Mouse (Mus musculus) ES-E14 (cell line): Measurements from ENCODE around the gene 5730596B20Rik. TPM values are rescaled to one million over a fixed set of nuclear protein-coding genes. Genes with fewer than 3 reads are reported as not detected.

Source experiments
- DNase-seq: peaks from one replicate; pipeline ENCODE4 v3.0.0-alpha.2; 2013; ENCODE audit warnings: low read depth, low spot score
- H3K27ac ChIP-seq: 2 replicates; pipeline ENCODE4 v1.5.1; 2012; ENCODE audit warnings: low read depth, mild to moderate bottlenecking, low read length, moderate library complexity, mixed read lengths; ENCODE audit not compliant: poor library complexity, insufficient read depth, severe bottlenecking
- H3K36me3 ChIP-seq: 2 replicates; pipeline ENCODE4 v1.6.1; 2012; ENCODE audit warnings: mild to moderate bottlenecking, low read length, moderate library complexity, mixed read lengths; ENCODE audit not compliant: control insufficient read depth, poor library complexity, insufficient read depth, severe bottlenecking
- H3K4me1 ChIP-seq, 2 experiments: fragments of 150-350 bp in 1 of 2; sonication (generic) in 1 of 2; 2 replicates each; pipeline ENCODE4 v1.6.1; 2012; ENCODE audit warnings: low read length in 2 of 2, mild to moderate bottlenecking in 1 of 2, mixed read lengths in 1 of 2; ENCODE audit not compliant: control insufficient read depth in 2 of 2, insufficient read depth in 2 of 2, poor library complexity in 1 of 2
- H3K4me3 ChIP-seq, 2 experiments: fragments of 150-350 bp in 1 of 2; sonication (generic) in 1 of 2; 2 replicates each; pipeline ENCODE4 v1.5.1; 2012; ENCODE audit warnings: low read length in 2 of 2, low read depth in 1 of 2, mild to moderate bottlenecking in 1 of 2, mixed read lengths in 1 of 2; ENCODE audit not compliant: insufficient read depth in 1 of 2, poor library complexity in 1 of 2, severe bottlenecking in 1 of 2
- H3K9ac ChIP-seq: 2 replicates; pipeline ENCODE4 v1.6.1; 2012; ENCODE audit warnings: low read depth, mild to moderate bottlenecking, low read length, mixed read lengths; ENCODE audit not compliant: poor library complexity, insufficient read depth, severe bottlenecking
- H3K9me3 ChIP-seq: fragments of 150-350 bp; sonication (generic); 2 replicates; pipeline ENCODE4 v1.6.1; 2012; ENCODE audit warnings: low read depth, mild to moderate bottlenecking, low read length; ENCODE audit not compliant: control insufficient read depth, insufficient read depth
- CHD2 ChIP-seq: IDR thresholded peaks from 2 replicates; pipeline ENCODE4 v1.6.1; 2014; ENCODE audit warnings: mild to moderate bottlenecking, low read depth, low read length, inconsistent platforms
- HCFC1 ChIP-seq: IDR thresholded peaks from 2 replicates; pipeline ENCODE4 v1.6.1; 2012; ENCODE audit warnings: low read length, inconsistent platforms, borderline replicate concordance; ENCODE audit not compliant: insufficient read depth
- MAFK ChIP-seq: IDR thresholded peaks from 2 replicates; pipeline ENCODE4 v1.6.1; 2014; ENCODE audit warnings: mild to moderate bottlenecking, low read depth, low read length, inconsistent platforms; ENCODE audit not compliant: insufficient read depth
- ZC3H11A ChIP-seq: IDR thresholded peaks from 2 replicates; pipeline ENCODE4 v1.6.1; 2012; ENCODE audit warnings: low read depth, mild to moderate bottlenecking, inconsistent platforms, low read length, borderline replicate concordance
- ZNF384 ChIP-seq: IDR thresholded peaks from 2 replicates; pipeline ENCODE4 v1.6.1; 2012; ENCODE audit warnings: low read depth, low read length, inconsistent platforms
- in situ Hi-C, 2 experiments: fragments of 600-800 bp; cut with MboI; formaldehyde crosslinking; loops; one replicate each; pipeline ENCODE4 v1.15.1; 2025; ENCODE audit warnings: low sequenced_read_pairs in 2 of 2, inconsistent platforms in 1 of 2; ENCODE audit not compliant: unreplicated experiment in 2 of 2
- total RNA-seq: library from RNA; depleted of rRNA; stranded (reverse); fragments of 300-350 nt; gene quantifications from 2 replicates; pipeline ENCODE4 v1.2.3, GENCODE M21; 2012; rRNA removed

5730596B20Rik gene
- total RNA-seq, 1 experiment, result 0.18 TPM

DNA sequence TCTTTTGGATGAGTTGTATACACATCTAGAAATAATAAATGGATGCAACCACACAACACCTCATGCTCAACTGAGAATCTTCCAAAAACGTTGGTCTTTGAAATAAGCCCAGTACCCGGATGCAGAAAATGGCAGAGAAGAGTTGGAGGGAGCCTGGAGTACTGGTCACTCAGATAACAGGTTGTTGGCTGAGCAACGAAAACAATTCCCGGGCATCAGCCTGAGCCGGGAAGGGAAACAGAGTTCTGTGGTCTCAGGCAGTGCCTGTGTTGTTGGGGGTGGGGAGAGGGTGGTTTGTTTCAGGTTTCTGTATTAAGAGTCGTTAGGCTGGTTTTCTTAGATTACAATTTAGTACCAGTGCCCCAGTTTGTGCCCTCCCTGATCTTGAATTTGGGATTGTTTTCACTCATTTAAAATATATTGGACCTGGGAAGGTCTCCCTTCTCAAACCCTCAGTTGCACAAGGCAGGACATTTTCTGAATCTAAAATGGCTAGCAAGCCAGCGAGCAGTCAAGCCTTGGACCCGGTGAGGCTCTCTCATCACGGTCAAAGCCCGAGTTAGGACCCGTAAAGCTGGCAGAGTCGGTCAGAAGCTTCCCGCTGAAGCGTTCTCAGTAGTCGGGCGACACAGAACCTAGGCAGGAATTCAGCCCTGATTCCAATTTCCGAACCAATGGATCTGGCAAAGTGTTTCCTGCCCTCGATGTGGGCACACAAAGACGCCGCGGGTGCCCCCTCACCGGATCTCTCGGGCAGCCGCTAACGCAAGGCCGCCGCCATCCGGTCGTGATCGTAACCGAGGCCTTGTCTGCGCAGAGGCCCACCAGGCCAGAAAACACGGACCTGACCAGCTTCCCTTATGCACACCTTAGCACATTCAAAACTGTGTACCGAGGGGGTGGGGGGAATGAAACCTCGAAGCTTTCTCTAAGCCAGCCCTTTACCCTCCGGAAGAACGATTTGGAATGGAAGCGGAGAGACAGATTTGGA is 51.5 kb downstream of the 5730596B20Rik start:
- no peaks in the 10 kb centered on the region for H3K36me3 ChIP-seq
- DNase-seq, result no peak

GRCm38 (mm10) chr6:52229558-52230416 is 52.5 kb downstream of the 5730596B20Rik start:
- Histone ChIP-seq H3K9me3 (no peaks in the 10 kb centered on the region), H3K4me1 (peaks cover 0 to 5% of the 10 kb centered on the region in 2 experiments; a peak in 1 of 4 replicates), H3K36me3 (no peaks in the 10 kb centered on the region), H3K4me3 (peak overlapping the region in 1 of 2 experiments; percentile 11; a peak in 1 of 4 replicates), H3K9ac (no peak overlapping the region), H3K27ac (no peak overlapping the region)
- no peak for DNase-seq
- in situ Hi-C loops, result loop anchor here (10.0 kb wide), 3 partner anchors 65 to 1055 kb away; partner anchors contain the start of gene Hoxa2 (in 2 of the 2)
- TF ChIP-seq HCFC1 (no peak), MAFK (no peak), CHD2 (no peak), ZC3H11A (no peak), ZNF384 (no peak)

More for the DNA sequence above, 51.5 kb downstream of the 5730596B20Rik start:
- no peak for TF ChIP-seq ZC3H11A
- no peak for TF ChIP-seq HCFC1
- TF ChIP-seq MAFK, result no peak
- TF ChIP-seq ZNF384, result no peak
- no peak for TF ChIP-seq CHD2
- Histone ChIP-seq H3K4me3 (no peak overlapping the region), H3K4me1 (peaks cover 0 to 5% of the 10 kb centered on the region in 2 experiments; a peak in 1 of 4 replicates), H3K9me3 (no peaks in the 10 kb centered on the region), H3K9ac (no peak overlapping the region), H3K27ac (no peak overlapping the region)
- in situ Hi-C loops, result loop anchor here (10.0 kb wide), 3 partner anchors 64 to 1054 kb away; partner anchors contain the start of gene Hoxa2 (in 2 of the 2)

Other genes starting within 250 kb of the 5730596B20Rik start
- gene Skap2, start 164.9 kb upstream of the 5730596B20Rik start, total RNA-seq, result 19.6 and 25.1 TPM in 2 replicates
- gene Hoxa1, start 19.2 kb upstream of the 5730596B20Rik start, total RNA-seq, result 1.1 and 3.5 TPM in 2 replicates
- gene Hoxa2, start 12.7 kb upstream of the 5730596B20Rik start, total RNA-seq, result 0.27 TPM in 1 of 2 replicates, not detected in the other
- 0.13 TPM in 1 of 2 replicates, not detected in the other for gene Hoxa4, start 14.3 kb downstream of the 5730596B20Rik start, total RNA-seq
- gene Hoxa5, start 27.1 kb downstream of the 5730596B20Rik start, total RNA-seq, result 0.49 TPM in 1 of 2 replicates, not detected in the other
- not detected in 2 replicates for gene Hoxa6, start 31.2 kb downstream of the 5730596B20Rik start, total RNA-seq
- gene Hoxa3, start 35.8 kb downstream of the 5730596B20Rik start, total RNA-seq, result 0.27 TPM in 1 of 2 replicates, not detected in the other
- gene Gm28308, start 35.8 kb downstream of the 5730596B20Rik start, total RNA-seq, result 0.31 TPM in 1 of 2 replicates, not detected in the other
- gene Hoxa7, start 44.4 kb downstream of the 5730596B20Rik start, total RNA-seq, result 0.42 and 0.89 TPM in 2 replicates
- gene Hoxa9, start 53.6 kb downstream of the 5730596B20Rik start, total RNA-seq, result 0.26 and 1.4 TPM in 2 replicates
- 0.16 and 0.80 TPM in 2 replicates for gene Hoxa10, start 63.4 kb downstream of the 5730596B20Rik start, total RNA-seq
- 0.31 TPM in 1 of 2 replicates, not detected in the other for gene Hoxa11, start 68.3 kb downstream of the 5730596B20Rik start, total RNA-seq
- 0.21 and 0.40 TPM in 2 replicates for gene Hoxa13, start 83.4 kb downstream of the 5730596B20Rik start, total RNA-seq
- gene Evx1, start 136.0 kb downstream of the 5730596B20Rik start, total RNA-seq, result 0.32 and 0.54 TPM in 2 replicates